In the genomic region with DNA sequence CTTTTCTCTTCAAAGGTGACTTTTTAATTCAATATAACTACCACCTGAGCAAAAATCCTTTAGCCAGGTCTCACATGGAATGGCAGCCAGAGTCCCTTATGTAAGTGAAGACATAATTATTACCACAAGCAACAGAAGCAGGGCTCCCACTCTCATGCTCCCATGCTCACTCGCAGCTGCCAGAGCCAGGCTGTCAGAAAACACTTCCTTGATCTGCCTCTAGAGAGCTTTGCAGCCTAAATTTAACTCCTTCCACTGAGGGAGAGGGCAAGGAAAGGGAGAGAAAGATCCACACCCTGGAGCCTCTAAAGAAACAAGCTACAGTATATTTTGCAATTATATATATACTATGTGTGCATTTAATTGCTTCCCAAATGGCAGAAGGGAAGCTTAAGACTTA, we compare ENCODE assay signal across 15 mouse cellular contexts.
DNase-seq lines count a peak whose midpoint lies in the region; ATAC-seq lines count a peak whose summit lies in the region.
"Had no signal": no experiment of that assay in that cellular context is flagged by ENCODE, and none has a peak within 500 bp of the region (broad histone marks: within the 10 kb centered on the region; RNA-seq: fewer than 3 reads in every experiment).

No protein-coding gene starts in this region.

- ATAC-seq in frontal cortex, adult (ENCODE audit: low TSS enrichment) = peak; percentile 67; the same call in 1 of the 2 replicates
- ATAC-seq: forebrain, embryonic 16.5 days had no signal

- no peak for DNase-seq in frontal cortex, postnatal 36 days (ENCODE audit: low spot score in 2 of 2)
- DNase-seq in layer of hippocampus, adult 8-10 months (ENCODE audit: low spot score in 2 of 2) = peak; percentile 8 to 22
- no peak for DNase-seq in layer of hippocampus, postnatal 10 days (ENCODE audit: low spot score in 2 of 2)
- DNase-seq in right cerebral cortex, postnatal 14 days = peak; percentile 4
- no peak for DNase-seq in right cerebral cortex, postnatal 25 days
- DNase-seq in cerebellum, postnatal 25 days = no peak
- DNase-seq: adrenal gland, postnatal 10 days; cerebellum, adult 11-12 months; cerebellum, adult 9-10 months; cerebellum, postnatal 36 days; gastrocnemius, adult 2 months; gastrocnemius, postnatal 25 days; heart, postnatal 36 days had no signal

Comparison
In these comparisons a context has a peak if more than half of its experiments do, and no peak if none do; other contexts are left out.
1. DNase-seq: peak in layer of hippocampus, adult 8-10 months (2 of 2) and right cerebral cortex, postnatal 14 days (single experiment); none in frontal cortex, postnatal 36 days (0 of 2), layer of hippocampus, postnatal 10 days (0 of 2), right cerebral cortex, postnatal 25 days (single experiment) and cerebellum, postnatal 25 days (0 of 2).